Mouse (Mus musculus): ENCODE results near the gene Kcnj10. TPM values are rescaled to one million over a fixed set of nuclear protein-coding genes. Genes with fewer than 3 reads are reported as not detected.

Gene Kcnj10
- polyA plus RNA-seq, 1 experiment from 2014 or later = 0.10 TPM

DNA sequence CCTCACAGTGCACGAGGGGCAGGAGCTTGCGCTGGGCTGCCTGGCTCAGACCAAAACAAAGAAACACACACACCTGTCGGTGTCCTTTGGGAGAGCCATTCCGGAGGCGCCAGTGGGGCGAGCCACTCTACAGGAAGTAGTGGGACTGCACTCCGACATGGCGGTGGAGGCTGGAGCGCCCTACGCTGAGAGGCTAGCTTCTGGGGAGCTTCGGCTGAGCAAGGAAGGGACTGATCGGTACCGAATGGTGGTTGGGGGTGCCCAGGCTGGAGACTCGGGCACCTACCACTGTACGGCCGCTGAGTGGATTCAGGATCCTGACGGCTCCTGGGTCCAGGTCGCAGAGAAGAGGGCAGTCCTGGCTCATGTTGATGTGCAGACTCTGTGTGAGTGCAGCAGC lies 23.6 kb upstream of the Kcnj10 start:
- Histone ChIP-seq H3K27me3 (replicated peaks; ENCODE audit: control insufficient read depth, insufficient read depth, low read length) (0 out of 2 replicates have a peak, but pooled peaks cover under 1% of the 10 kb centered on the region), H3K27ac (ENCODE audit: low read depth, low read length) (no peak overlapping the region), H3K4me2 (no peak overlapping the region), H3K9me3 (ENCODE audit: control insufficient read depth, low read length) (no peaks in the 10 kb centered on the region), H3K4me1 (replicated peaks; ENCODE audit: control insufficient read depth, insufficient read depth, low read length) (peaks cover 12% of the 10 kb centered on the region), H3K4me3 (ENCODE audit: low read depth, low read length) (no peak overlapping the region), H3K9ac (ENCODE audit: low read depth, low read length) (no peak overlapping the region), H3K36me3 (ENCODE audit: control insufficient read depth, insufficient read depth, low read length) (peaks cover 5% of the 10 kb centered on the region; the same call in 1 of the 2 replicates)
- 68% methylated on average over 18 of the region's 18 CpGs for WGBS
- DNase-seq (ENCODE audit: low spot score) (no peak), ATAC-seq (replicated peaks; ENCODE audit: low FRiP score) (no peak)

GRCm38 (mm10) chr1:172317946-172318345 lies 23.1 kb upstream of the Kcnj10 start:
- H3K27me3 ChIP-seq (replicated peaks; ENCODE audit: control insufficient read depth, insufficient read depth, low read length) = peaks cover 5% of the 10 kb centered on the region
- ATAC-seq (replicated peaks; ENCODE audit: low FRiP score) (no peak), DNase-seq (ENCODE audit: low spot score) (no peak)
- H3K9me3 ChIP-seq (ENCODE audit: control insufficient read depth, low read length) = no peaks in the 10 kb centered on the region
- H3K4me1 ChIP-seq (replicated peaks; ENCODE audit: control insufficient read depth, insufficient read depth, low read length) = peaks cover 8% of the 10 kb centered on the region
- no peak overlapping the region for H3K4me2 ChIP-seq
- no peak overlapping the region for H3K4me3 ChIP-seq (ENCODE audit: low read depth, low read length)
- peaks cover 5% of the 10 kb centered on the region; the same call in 1 of the 2 replicates for H3K36me3 ChIP-seq (ENCODE audit: control insufficient read depth, insufficient read depth, low read length)
- WGBS = 76% methylated on average over 15 of the region's 15 CpGs
- no peak overlapping the region for H3K27ac ChIP-seq (ENCODE audit: low read depth, low read length)
- H3K9ac ChIP-seq (ENCODE audit: low read depth, low read length) = no peak overlapping the region

DNA sequence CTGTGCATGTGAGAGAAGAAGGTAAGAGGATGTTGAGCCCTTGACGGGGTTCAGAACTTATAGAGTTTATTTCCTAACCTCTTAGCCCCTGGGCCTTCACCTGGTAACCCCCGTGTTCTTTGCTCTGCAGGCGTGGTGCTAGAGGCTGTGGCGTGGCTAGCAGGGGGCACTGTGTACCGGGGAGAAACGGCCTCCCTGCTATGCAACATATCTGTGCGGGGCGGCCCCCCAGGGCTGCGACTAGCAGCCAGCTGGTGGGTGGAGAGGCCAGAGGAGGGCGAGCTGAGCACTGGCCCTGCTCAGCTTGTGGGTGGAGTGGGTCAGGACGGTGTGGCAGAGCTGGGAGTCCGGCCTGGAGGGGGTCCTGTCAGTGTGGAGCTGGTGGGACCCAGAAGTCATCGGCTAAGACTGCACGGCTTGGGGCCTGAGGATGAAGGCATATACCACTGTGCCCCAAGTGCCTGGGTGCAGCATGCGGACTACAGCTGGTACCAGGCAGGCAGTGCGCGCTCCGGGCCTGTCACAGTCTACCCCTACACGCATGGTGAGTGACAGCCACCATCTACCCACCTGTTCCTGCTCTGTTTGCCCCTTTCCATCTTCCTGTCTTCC lies 22.5 kb upstream of the Kcnj10 start:
- Histone ChIP-seq H3K27me3 (replicated peaks; ENCODE audit: control insufficient read depth, insufficient read depth, low read length) (peaks cover 6% of the 10 kb centered on the region), H3K4me1 (replicated peaks; ENCODE audit: control insufficient read depth, insufficient read depth, low read length) (0 out of 2 replicates have a peak, but pooled peaks cover 3% of the 10 kb centered on the region), H3K9me3 (ENCODE audit: control insufficient read depth, low read length) (no peaks in the 10 kb centered on the region), H3K36me3 (ENCODE audit: control insufficient read depth, insufficient read depth, low read length) (peaks cover 5% of the 10 kb centered on the region; the same call in 1 of the 2 replicates), H3K4me3 (ENCODE audit: low read depth, low read length) (no peak overlapping the region), H3K9ac (ENCODE audit: low read depth, low read length) (no peak overlapping the region), H3K4me2 (no peak overlapping the region), H3K27ac (ENCODE audit: low read depth, low read length) (no peak overlapping the region)
- ATAC-seq (replicated peaks; ENCODE audit: low FRiP score) = no peak
- DNase-seq (ENCODE audit: low spot score) = no peak
- 87% methylated on average over 19 of the region's 19 CpGs for WGBS

DNA sequence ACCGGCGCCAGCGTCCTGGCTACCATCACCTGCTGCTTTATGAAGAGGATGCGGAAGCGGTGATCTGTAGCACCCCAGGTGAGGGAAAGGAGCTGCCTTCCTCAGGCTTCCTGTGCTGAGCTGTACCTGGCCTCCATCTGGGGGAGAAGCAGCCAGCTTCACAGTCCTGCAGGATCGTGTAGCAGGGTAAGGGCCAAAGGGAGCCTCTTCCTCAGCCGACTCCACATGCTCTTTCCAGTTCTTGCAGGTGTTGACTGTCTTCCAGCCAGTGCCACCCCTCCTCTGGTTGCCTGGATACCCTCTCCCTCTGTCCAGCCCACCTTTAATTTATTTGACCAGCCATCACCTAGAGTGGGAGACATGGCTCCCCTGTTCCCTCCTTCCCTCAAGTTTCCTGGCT lies 21.7 kb upstream of the Kcnj10 start:
- Histone ChIP-seq H3K27ac (ENCODE audit: low read depth, low read length) (no peak overlapping the region), H3K4me3 (ENCODE audit: low read depth, low read length) (no peak overlapping the region), H3K4me1 (replicated peaks; ENCODE audit: control insufficient read depth, insufficient read depth, low read length) (no peaks in the 10 kb centered on the region), H3K36me3 (ENCODE audit: control insufficient read depth, insufficient read depth, low read length) (peaks cover 5% of the 10 kb centered on the region; the same call in 1 of the 2 replicates), H3K9me3 (ENCODE audit: control insufficient read depth, low read length) (no peaks in the 10 kb centered on the region), H3K27me3 (replicated peaks; ENCODE audit: control insufficient read depth, insufficient read depth, low read length) (peaks cover 7% of the 10 kb centered on the region), H3K9ac (ENCODE audit: low read depth, low read length) (no peak overlapping the region), H3K4me2 (no peak overlapping the region)
- ATAC-seq (replicated peaks; ENCODE audit: low FRiP score) = no peak
- no peak for DNase-seq (ENCODE audit: low spot score)
- 89% methylated on average over 7 of the region's 7 CpGs for WGBS

DNA sequence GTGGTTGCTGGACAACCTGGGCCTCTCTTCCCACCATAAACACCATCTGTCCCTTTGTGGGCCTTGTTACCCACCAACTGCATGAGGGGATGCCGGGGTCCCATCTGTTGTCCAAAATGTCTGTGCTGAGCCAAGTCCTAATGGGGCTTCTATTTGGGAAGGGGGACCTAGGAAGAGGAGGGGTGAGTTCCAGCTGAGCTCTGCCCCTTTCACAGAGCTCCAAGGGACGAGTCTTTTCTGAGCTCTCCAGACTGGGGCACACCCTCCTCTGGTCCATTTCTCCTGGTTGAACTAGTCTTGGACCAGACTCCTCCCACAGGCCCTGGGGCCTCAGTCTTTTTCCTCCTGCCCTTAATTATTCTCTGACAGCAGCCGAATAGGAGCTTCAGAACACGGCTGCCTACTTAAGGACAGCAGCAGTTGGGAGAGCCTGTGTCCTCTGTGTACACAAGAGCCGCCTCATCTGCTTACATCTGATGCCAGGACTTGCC lies 21.0 kb upstream of the Kcnj10 start:
- no peak overlapping the region for H3K4me2 ChIP-seq
- peaks cover 11% of the 10 kb centered on the region for H3K27me3 ChIP-seq (replicated peaks; ENCODE audit: control insufficient read depth, insufficient read depth, low read length)
- no peak for ATAC-seq (replicated peaks; ENCODE audit: low FRiP score)
- no peaks in the 10 kb centered on the region for H3K9me3 ChIP-seq (ENCODE audit: control insufficient read depth, low read length)
- no peak overlapping the region for H3K4me3 ChIP-seq (ENCODE audit: low read depth, low read length)
- WGBS = 53% methylated on average over 5 of the region's 5 CpGs
- no peak overlapping the region for H3K9ac ChIP-seq (ENCODE audit: low read depth, low read length)
- no peak overlapping the region for H3K27ac ChIP-seq (ENCODE audit: low read depth, low read length)
- H3K36me3 ChIP-seq (ENCODE audit: control insufficient read depth, insufficient read depth, low read length) = peaks cover 5% of the 10 kb centered on the region; the same call in 1 of the 2 replicates
- no peaks in the 10 kb centered on the region for H3K4me1 ChIP-seq (replicated peaks; ENCODE audit: control insufficient read depth, insufficient read depth, low read length)
- no peak for DNase-seq (ENCODE audit: low spot score)

DNA sequence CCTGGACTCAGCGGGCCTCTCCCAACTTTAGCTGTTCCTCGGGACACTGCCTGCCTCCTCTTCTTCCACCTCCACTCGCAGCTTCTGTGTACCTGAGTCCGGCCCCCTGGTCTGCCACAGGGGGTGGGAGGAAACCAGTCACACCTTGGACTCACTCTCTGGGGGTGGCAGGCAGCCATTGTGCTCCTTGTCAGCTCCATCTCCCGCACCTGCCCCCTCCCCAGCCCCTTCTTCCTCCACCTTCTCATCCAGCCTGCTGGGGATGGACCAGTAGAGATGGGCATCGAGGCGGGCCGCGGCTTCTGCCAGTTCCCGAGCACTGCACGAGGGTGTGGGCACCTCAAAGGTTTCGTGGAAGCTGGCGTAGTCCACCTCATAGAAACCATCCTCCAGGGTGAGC lies 18.3 kb upstream of the Kcnj10 start:
- no peak overlapping the region for H3K27ac ChIP-seq (ENCODE audit: low read depth, low read length)

GRCm38 (mm10) chr1:172323298-172323697 lies 17.7 kb upstream of the Kcnj10 start:
- 43% methylated on average over 5 of the region's 5 CpGs for WGBS
- Histone ChIP-seq H3K9ac (ENCODE audit: low read depth, low read length) (no peak overlapping the region), H3K4me2 (no peak overlapping the region), H3K9me3 (ENCODE audit: control insufficient read depth, low read length) (no peaks in the 10 kb centered on the region), H3K4me3 (ENCODE audit: low read depth, low read length) (no peak overlapping the region), H3K4me1 (replicated peaks; ENCODE audit: control insufficient read depth, insufficient read depth, low read length) (no peaks in the 10 kb centered on the region), H3K27me3 (replicated peaks; ENCODE audit: control insufficient read depth, insufficient read depth, low read length) (peaks cover 44% of the 10 kb centered on the region), H3K36me3 (ENCODE audit: control insufficient read depth, insufficient read depth, low read length) (peaks cover 3% of the 10 kb centered on the region; the same call in 1 of the 2 replicates), H3K27ac (ENCODE audit: low read depth, low read length) (no peak overlapping the region)
- no peak for ATAC-seq (replicated peaks; ENCODE audit: low FRiP score)
- no peak for DNase-seq (ENCODE audit: low spot score)

More for the DNA sequence above, 18.3 kb upstream of the Kcnj10 start:
- no peak for ATAC-seq (replicated peaks; ENCODE audit: low FRiP score)
- Histone ChIP-seq H3K36me3 (ENCODE audit: control insufficient read depth, insufficient read depth, low read length) (peaks cover 4% of the 10 kb centered on the region; the same call in 1 of the 2 replicates), H3K9me3 (ENCODE audit: control insufficient read depth, low read length) (no peaks in the 10 kb centered on the region), H3K4me1 (replicated peaks; ENCODE audit: control insufficient read depth, insufficient read depth, low read length) (no peaks in the 10 kb centered on the region), H3K27me3 (replicated peaks; ENCODE audit: control insufficient read depth, insufficient read depth, low read length) (peaks cover 38% of the 10 kb centered on the region), H3K9ac (ENCODE audit: low read depth, low read length) (no peak overlapping the region), H3K4me2 (no peak overlapping the region), H3K4me3 (ENCODE audit: low read depth, low read length) (no peak overlapping the region)
- WGBS = 59% methylated on average over 13 of the region's 13 CpGs
- no peak for DNase-seq (ENCODE audit: low spot score)

- WGBS = 39% methylated on average over 6 of the region's 6 CpGs
- no peak for DNase-seq (ENCODE audit: low spot score)
- no peaks in the 10 kb centered on the region for H3K9me3 ChIP-seq (ENCODE audit: control insufficient read depth, low read length)
- H3K4me1 ChIP-seq (replicated peaks; ENCODE audit: control insufficient read depth, insufficient read depth, low read length) = no peaks in the 10 kb centered on the region
- H3K4me3 ChIP-seq (ENCODE audit: low read depth, low read length) = no peak overlapping the region
- no peaks in the 10 kb centered on the region for H3K36me3 ChIP-seq (ENCODE audit: control insufficient read depth, insufficient read depth, low read length)
- H3K27me3 ChIP-seq (replicated peaks; ENCODE audit: control insufficient read depth, insufficient read depth, low read length) = peaks cover 50% of the 10 kb centered on the region
- no peak for ATAC-seq (replicated peaks; ENCODE audit: low FRiP score)
- H3K27ac ChIP-seq (ENCODE audit: low read depth, low read length) = no peak overlapping the region
- no peak overlapping the region for H3K9ac ChIP-seq (ENCODE audit: low read depth, low read length)
- H3K4me2 ChIP-seq = no peak overlapping the region
Measured at GRCm38 (mm10) chr1:172323801-172324359, 17.1 kb upstream of the Kcnj10 start.

- Histone ChIP-seq H3K36me3 (ENCODE audit: control insufficient read depth, insufficient read depth, low read length) (no peaks in the 10 kb centered on the region), H3K4me1 (replicated peaks; ENCODE audit: control insufficient read depth, insufficient read depth, low read length) (no peaks in the 10 kb centered on the region), H3K4me3 (ENCODE audit: low read depth, low read length) (no peak overlapping the region), H3K27ac (ENCODE audit: low read depth, low read length) (no peak overlapping the region), H3K9ac (ENCODE audit: low read depth, low read length) (no peak overlapping the region), H3K9me3 (ENCODE audit: control insufficient read depth, low read length) (no peaks in the 10 kb centered on the region), H3K4me2 (no peak overlapping the region), H3K27me3 (replicated peaks; ENCODE audit: control insufficient read depth, insufficient read depth, low read length) (peaks cover 58% of the 10 kb centered on the region)
- peak; percentile 59 for DNase-seq (ENCODE audit: low spot score)
- 12% methylated on average over 7 of the region's 7 CpGs for WGBS
- peak; percentile 37; the same call in 1 of the 2 replicates for ATAC-seq (replicated peaks; ENCODE audit: low FRiP score)
Measured at GRCm38 (mm10) chr1:172324725-172325124, 16.3 kb upstream of the Kcnj10 start.
